Mouse (Mus musculus) testis, adult 2 months (tissue): ENCODE measurements around the gene Scamp4.

ENCODE experiments used
- CTCF ChIP-seq: fragments of 200-500 bp; IDR thresholded peaks from 2 replicates; pipeline ENCODE4 v1.5.1; 2012; ENCODE audit warnings: low read depth, mild to moderate bottlenecking, inconsistent platforms, low read length, moderate library complexity; ENCODE audit not compliant: control insufficient read depth, insufficient read depth, insufficient replicate concordance
- POLR2A ChIP-seq: fragments of 200-500 bp; IDR thresholded peaks from 2 replicates; pipeline ENCODE4 v1.6.1; 2012; ENCODE audit warnings: low read depth, mild to moderate bottlenecking, inconsistent platforms, low read length, moderate library complexity; ENCODE audit not compliant: control insufficient read depth

DNA sequence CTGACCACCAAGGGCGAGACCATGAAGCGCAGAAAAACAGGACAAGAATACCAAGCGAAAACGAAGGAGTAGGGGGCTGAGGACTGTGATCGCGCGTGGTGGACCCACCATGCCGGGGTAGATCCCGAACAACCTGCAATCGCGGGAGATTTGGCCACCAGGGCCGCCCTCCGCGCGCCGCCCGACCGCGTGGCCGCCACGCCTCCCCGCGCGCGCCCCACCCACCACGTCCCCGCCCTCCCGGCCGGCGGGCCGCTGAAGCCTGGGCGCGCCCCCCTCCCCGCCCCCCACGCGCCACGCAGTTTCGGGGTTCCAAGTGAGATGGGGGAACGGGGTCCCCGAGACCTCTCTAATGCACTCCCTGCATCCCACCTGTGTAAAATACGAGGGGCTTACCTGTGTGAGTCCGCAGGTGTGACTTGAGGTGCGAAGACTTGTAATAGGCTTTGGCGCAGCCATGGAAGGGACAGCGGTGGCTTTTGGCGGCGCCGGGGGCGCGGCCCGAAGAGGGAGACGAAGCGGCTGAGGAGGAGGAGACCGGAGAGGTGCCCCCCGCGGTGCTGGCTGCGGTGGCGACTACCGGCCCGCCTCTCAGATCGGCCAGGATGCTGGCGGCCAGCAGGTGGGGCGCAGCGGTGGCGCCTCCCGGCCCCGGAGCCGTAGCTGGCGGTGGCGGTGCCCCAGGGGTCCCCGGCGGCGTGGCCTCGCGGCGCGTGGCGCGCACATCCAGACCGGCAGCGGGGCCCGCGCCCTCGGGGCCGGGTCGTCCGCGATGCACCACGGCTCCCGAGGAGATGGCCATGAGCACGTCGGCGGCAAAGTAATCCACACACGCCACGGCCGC lies 26.1 kb upstream of the Scamp4 start:
- TF ChIP-seq CTCF (no peak), POLR2A (no peak)
